Mouse (Mus musculus) 3134 (cell line): Measurements from ENCODE around the gene Gja3.
A peak's percentile ranks its signal among the peaks of the same experiment; 100 is the strongest.
"Not testable (repeated sequence)": the region's sequence is repeated elsewhere in the genome, so short reads cannot be mapped to it uniquely, and the experiment has no call there.

Source experiments
- DNase-seq: peaks from one replicate; pipeline ENCODE4 v3.0.0-alpha.2; 2011; ENCODE audit warnings: low spot score; ENCODE audit not compliant: insufficient read length; ENCODE audit errors: extremely low read depth

The Gja3 gene

DNA sequence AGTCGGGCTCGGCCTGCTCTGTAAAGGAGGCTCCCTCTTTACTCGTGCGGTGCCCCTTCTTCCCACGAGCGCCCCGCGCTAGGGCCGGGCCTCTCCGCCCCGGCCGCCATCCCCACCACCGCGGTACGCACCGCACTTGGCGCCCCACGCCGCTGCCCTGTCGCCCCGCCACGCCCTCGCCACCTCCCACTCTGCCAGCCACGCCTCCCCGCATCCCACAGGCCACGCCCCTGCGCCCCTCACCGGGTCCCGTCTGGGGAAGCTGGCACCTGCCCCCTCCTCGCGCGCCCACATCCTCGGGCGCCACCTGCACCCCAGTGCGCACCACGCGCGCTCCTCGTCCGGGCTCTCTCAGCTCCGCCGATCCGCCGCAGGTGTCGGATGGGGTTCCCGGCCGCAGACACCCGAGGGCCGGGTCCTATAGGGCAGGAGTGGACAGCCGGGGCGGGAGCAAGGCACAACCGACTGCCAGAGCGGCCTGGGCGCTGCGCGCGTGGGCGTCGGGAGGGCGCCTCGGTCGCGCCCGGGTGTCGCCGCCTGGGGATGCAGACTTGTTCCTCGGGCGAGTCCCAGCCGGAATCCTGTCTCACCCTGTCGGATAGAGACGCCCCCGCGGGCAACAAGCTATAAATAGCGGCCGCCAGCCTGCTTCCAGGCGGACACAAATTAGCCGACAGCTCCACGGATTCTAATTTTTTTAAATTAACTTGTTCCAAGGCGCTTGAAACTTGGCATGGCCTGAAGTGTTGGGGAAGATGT, at the start of gene Gja3:
Gene Gja3, minus strand, starts transcription at position 538 of the 759 bp plus-strand sequence.
- no peak for DNase-seq

DNA sequence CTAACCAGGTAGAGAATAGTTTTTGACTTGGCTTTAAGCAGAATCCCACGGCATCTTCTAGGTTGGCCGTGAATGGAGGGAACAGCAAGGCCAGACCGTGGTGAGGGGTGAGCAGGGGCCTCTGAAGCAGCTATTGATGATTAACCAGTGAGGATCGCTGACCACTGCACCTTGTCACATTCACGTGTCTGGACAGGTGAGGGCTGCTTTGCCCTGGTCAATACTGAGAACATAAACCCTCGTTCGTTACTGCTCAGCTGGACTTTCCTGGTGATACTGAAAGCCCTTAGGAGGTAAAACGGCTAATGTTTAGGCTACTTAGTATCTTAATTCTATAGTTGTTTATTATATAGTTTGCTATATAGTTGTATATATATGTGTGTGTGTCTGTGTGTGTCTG, 49.2 kb upstream of the Gja3 start:
- no peak for DNase-seq

DNA sequence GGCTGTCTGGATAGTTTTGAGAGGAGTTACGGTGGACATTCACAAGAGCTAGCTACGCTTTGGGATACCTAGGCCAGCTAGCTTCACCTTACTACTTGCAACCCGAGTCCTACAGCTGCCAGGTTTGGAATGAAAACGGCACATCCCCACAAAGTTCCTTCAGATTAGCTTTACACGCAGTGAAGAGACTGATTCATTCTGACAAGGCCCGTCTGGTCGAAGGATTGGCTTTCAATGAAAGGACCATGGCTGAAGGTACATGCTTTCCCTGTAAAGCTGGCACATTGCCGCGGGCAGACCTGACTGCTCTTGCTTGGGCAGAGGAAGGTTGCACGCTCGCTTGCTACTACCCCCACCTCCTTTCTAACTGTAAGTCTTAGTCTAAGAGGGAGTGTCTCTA, 47.8 kb upstream of the Gja3 start:
- DNase-seq: no peak

DNA sequence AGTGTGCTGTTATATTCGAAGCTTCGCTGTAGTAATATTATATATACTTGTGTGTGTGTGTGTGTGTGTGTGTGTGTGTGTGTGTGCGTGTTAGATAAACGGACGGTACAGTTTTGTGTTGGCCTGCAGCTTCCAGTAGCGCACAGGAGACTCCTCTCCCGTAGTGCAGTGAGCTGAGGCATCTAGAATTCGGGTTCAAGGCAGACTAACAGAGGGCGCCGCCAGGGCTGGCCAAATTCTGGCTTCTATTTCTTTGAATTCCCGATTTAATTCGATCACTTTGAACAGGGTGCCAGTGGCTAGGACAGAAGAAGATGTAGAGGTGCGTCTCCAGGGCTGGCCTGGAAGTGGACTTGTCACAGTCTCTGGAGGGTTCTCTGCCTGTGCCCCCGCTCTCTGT, 47.2 kb upstream of the Gja3 start:
- no peak for DNase-seq

DNA sequence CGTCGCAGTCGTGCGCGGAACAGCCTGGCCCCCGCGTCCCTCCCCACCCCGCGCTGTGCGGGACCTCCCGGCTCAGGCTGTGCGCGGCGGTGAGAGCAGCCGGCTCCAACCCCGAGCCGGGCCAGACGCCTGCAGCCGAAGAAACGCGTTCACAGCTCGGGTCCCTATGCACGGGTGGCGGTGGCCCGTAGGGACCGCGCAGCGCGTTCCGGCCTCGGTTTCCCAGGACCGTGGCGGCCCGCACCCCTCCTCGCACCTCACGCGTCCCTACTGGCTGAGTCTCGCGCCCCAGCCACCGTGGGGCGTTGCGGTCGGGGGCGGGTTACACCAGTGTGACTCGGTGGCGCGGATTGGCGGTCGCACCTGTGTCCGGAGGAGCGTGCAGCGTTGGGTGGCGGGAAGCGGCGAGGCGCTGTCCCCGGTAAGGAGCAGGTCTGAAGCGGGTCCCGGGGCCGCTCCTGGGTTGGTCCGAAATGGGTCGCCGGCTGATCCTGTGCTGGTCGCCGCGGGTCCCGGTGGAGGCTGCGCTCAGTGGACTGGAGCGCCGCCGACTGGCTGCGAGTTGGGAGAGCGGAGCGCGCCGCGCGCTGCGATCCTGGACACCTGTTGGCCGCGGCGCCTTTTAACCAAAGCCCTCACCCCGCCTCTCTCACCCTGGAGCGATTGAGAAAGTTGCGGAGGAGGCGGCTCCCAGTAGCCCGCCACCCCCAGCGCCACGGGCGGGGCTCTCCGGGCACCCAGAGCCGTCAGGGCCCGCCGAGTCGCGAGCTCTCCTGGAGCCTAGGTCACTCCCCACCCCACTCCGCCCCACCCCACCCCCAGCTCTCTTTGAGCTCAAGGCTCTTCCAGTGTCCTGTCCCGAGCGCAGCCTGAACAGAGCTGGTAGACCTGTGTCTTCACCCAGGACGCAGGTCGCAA, 46.5 kb upstream of the Gja3 start, which contains the start of gene Gjb2:
Gene Gjb2, minus strand, starts transcription at position 597 of the 918 bp plus-strand sequence.
- no peak for DNase-seq

DNA sequence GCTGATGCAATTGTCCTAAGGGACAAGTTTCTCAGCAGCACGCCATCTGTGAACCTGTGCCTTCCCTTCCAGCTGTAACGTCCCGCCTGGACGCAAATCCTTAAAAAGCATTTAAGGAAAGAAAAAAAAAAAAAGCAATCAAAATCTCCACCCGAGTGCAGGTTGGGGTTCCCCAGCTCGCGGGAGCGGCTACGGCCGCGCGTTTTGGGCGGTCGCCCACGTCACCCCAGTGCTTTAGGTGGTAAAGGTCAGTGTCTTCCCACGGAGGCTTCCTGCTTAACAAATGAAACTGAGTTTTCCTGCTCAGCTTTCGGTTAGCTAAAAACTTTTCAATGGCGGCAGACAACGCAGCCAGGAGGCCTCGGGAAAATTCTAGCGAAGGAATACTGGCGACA, 45.8 kb upstream of the Gja3 start:
- no peak for DNase-seq

DNA sequence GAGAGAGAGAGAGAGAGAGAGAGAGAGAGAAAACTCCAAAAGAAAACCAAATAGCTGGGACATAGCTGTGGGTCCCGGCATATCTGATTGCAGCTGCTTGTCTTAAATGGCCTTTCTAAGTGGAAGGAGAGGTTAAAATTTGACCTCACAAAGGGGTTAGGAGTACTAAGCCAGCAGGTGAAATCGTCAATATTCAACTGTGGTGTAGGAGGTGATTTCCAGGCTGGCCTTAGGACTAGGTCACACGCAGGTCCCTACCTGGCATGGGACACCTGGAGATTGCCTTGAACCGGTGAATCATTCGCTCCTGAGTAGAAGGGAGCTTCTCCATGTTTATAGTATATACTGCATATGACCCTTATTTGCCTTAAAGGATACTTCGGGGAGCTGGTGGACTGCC, 45.2 kb upstream of the Gja3 start:
- DNase-seq: no peak

DNA sequence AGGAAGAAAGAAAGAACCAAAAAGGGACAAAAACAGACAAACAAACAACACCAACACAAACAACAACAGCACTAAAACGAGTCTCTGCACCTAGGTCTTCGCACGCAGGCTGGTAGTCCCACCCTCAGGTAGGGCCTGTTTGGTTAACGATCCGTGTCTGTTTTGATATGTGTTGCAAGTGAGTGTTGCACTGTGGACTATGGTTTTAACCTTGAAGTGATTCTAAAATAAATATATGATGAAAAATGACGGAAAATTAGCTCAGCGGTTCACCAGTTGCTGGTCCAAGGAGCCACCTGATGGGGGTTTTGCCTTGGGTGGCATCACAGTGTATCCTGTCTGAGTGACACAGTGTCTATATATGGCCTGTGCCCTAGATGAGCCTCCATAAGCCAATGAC, 43.7 kb upstream of the Gja3 start:
- DNase-seq: no peak

DNA sequence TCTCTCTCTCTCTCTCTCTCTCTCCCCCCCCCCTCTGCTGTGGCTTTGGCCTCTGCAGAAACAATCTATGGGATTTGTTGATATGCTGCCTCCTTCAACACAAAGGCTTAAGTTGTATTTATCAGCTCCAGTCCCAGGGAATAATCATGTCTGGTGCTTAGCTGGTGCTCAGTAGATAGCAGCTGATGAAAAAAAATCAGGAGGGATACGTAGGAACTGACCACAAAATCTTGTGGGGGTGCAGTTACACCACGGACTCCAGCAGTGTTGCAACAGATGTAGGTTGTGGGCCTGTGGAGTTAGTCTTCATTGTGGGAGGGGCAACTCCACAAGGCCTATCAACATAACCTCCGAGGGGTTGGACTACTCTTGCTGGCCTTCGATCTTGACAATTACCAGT, 38.0 kb upstream of the Gja3 start:
- no peak for DNase-seq

DNA sequence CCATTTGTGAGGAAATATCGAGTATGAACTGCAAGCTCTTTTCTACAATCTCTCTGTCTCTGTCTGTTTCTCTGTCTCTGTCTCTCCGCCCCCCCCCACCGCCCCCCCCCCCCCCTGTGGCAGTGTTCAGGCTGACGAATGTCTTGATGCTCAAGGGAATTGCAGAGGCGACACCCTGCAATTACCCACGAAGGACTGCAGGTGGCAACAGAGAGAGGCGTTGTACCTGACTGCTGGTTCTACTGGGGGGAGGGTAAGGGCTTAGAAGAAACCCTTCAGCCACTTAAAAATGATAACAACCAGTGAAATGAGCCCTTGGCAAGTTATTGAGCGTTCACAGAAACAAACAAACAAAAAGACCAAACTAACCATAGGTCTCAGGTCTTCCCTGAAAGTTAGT, 35.1 kb upstream of the Gja3 start:
- no peak for DNase-seq

DNA sequence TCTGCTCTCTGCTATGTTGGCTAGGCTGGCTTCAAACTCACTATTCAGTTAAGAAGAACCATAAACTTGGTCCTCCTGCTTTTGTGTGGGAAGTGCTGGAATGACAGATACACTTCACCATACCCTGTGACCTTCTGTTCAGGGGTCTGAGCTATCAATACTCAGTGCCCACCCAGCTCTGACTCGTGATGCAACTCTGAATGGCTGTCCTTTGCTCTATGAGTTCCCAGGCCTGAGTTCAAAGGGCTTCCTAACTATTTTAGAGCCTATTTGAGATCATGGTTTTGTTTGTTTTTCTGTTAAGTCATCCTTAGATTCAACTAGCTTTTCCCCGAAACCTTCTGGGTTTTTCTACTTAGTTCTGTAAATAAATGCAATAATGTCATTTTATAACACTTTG, 32.1 kb upstream of the Gja3 start:
- DNase-seq: no peak

DNA sequence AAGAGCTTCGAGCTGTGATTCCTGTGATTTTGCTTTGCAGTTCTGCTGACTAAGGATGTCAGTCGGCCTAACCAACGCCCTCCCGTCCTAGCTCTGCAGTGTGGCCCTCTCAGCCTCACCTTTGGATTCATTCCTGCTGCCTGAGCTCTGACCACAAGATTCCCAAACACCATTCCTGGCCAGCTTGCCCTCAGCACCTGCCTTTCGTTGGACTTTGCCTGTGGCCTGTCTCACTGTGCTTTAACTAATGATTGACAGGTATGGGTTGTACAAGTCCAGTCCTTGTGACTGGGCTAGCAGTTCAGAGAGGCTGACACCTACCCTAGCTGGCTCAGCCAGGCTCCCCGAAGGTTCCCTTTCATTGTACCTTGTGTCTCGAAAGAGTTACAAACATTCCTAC, 31.2 kb upstream of the Gja3 start:
- no peak for DNase-seq

DNA sequence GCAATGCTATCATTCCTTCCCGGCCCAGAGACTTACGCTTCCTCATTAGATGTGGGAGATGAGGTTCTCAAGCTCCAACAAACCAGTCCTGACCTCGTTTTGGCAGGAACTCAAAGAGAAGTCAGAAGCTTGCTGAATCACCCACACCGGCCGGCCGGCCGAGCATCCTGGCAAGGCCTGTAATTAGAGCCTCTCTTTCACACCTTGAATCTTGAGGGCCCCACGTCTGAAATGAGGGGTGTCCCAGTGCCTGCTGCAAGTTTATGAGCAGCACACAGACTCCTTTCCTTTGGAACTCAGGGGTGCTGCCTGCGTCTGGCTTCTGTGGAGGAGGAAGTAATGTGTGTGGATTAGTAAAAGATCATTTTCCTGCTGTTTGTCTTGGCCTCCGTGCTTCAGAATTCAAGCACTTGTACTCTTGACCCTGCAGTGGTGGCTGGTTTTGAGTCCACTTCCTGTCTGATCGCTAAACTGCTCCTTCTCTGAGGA, 26.3 kb upstream of the Gja3 start:
- DNase-seq: peak; percentile 56

DNA sequence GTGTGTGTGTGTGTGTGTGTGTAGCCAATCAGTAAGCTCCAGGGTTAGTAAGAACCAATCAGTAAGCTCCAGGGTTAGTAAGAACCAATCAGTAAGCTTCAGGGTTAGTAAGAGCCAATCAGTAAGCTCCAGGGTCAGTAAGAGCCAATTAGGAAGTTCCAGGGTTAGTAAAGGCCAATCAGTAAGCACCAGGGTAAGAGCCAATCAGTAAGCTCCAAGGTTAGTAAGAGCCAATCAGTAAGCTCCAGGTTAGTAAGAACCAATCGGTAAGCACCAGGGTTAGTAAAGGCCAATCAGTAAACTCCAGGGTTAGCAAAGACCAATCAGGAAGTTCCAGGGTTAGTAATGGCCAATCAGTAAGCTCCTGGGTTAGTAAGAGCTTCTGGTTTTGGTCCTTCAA, 25.0 kb upstream of the Gja3 start:
- DNase-seq: no peak

DNA sequence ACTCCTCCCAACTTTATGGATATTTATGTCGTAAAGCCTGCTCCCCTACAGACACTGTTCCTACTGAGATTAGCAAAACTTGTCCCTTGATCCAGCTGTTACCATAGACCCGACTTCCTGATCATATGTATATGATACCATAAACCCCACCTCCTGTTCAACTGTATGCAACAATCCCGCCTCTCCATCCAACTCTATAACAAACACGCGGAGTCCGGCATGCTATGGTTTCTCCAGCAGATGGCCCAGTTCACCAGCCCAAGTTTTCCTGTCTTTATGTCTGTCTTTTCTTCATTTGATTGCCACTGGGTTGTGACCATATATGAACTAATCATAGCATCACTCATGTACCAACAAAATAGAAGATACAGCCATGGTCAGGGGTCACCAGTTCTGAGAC, 17.6 kb upstream of the Gja3 start:
- no peak for DNase-seq

DNA sequence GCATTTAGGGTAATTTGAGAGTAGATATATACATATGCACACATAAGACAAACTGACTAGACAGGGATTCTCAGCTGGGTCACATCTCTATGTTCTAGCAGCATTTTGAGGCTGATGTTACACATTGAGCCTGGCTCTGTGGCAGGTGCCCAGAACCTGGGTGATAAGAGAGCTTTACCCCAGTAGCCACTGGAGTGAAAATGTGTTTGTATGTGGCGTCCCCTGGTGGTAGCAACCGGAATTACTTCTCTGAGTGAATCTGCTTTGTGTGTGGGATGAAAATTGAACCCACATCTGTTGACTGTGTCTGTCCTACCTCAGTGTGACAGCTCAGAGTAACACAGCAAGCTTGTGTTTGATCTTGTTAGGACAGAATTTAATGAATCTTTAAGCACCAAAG, 12.0 kb upstream of the Gja3 start:
- DNase-seq: not testable (repeated sequence)

DNA sequence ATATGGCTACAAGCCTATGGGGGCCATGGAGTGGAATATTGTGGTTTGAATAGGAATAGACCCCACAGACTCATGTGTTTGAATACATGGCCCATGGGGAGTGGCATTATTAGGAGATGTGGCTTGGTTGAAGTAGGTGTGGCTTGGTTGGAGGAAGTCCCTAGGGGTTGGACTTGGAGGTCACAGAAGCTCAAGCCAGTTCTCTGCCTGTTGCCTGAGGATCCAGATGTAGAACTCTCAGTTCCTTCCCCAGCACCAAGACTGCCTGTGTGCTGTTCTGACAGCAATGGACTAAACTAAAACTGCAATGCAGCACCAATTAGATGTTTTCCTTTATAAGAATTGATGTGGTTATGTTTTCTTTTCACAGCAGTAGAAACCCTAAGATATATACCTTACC, 8.2 kb upstream of the Gja3 start:
- no peak for DNase-seq

DNA sequence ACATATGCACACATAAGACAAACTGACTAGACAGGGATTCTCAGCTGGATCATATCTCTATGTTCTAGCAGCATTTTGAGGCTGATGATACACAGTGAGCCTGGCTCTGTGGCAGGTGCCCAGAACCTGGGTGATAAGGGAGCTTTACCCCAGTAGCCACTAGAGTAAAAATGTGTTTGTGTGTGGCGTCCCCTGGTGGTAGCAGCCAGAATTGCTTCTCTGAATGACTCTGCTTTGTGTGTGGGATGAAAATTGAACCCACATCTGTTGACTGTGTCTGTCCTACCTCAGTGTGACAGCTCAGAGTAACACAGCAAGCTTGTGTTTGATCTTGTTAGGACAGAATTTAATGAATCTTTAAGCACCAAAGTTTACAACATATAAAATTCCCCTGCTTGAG, 2.2 kb upstream of the Gja3 start:
- DNase-seq: not testable (repeated sequence)

DNA sequence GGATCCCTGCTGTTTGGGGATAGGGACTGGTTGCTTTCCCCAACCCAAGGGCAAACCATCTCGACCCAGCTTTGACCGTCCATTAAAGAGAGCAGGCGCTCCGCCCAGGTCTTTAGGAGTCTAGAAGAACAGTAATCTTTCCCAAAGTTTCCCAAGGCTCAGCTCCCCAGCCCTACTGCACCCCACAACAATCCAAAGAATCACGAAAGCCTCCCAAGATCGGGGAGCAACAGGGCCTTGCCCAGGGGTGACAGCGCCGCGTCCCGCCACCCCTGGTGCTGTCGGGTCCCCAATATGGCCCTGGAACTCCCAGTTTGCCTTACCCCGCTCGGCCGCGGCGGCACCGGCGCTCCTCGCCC, 717 bp downstream of the Gja3 start:
- no peak for DNase-seq

DNA sequence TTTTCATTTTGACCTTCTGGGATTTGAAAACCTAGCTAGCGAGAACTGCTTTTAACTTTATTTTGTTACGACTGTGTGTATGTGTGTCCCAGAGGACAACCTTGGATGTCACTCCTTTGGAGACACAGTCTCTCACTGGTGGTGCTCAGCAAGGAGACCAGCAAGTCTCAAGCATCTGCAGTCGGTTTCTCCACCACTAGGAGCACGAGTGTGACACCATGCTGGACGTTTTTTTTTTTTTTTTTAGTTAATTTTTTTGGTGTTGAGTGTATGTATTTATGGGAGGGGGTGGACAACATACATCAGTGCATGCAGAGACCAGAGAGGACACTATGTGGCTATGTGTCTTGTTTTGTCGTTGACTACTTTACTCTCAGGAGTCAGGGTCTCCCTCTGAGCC, 5.2 kb downstream of the Gja3 start:
- DNase-seq: no peak

DNA sequence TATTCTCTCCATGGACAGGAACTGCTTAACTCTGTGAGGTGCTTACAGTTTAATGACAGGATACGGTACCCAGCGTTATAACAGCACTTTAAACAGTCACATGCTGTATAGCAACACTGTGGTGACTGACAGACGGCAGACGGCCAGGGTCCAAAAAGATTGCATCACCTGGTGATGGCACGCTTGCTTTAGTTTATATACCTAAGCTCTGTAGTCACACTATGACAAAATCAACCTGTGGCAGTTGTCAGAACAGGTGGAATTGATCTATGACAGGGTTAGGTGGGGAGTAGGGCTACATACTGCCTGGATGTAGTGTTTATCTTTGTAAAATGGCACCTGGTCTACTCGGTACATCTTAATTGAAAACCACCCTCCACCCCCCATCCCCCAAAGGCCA, 14.0 kb downstream of the Gja3 start:
- DNase-seq: no peak

DNA sequence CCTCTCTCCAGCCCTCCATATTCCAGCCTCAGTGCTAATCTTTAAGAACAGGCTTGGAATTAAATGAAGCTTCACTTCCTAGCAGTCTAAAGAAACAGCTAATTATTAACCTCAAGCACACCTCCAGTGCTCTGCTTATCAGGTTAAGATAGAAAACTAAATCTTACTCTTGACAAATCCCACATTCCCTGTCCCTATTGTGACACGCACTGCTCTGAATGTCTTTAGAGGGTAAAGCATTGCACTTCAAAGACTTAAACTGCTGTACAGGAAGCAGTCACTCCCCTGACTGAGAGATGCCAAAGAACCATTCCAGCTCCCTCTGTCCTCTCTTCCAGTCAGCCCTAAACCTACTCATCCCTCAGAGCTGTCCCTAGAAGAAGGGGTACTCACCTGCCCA, 16.5 kb downstream of the Gja3 start:
- no peak for DNase-seq
